Mouse (Mus musculus) hindbrain, embryonic 10.5 days (tissue): Measurements from ENCODE around the gene Arhgef6. TPM values are rescaled to one million over a fixed set of nuclear protein-coding genes. Genes with fewer than 3 reads are reported as not detected.

Experiments used
- DNase-seq: peaks from one replicate; pipeline ENCODE4 v3.0.0-alpha.2; 2017; ENCODE audit warnings: low spot score
- H3K27ac ChIP-seq: fragments of 300-500 bp; sonication (generic); 2 replicates; pipeline ENCODE4 v1.5.1; 2016; ENCODE audit warnings: mild to moderate bottlenecking, moderate library complexity
- H3K27me3 ChIP-seq: fragments of 300-500 bp; sonication (generic); 2 replicates; pipeline ENCODE4 v1.6.1; 2016; ENCODE audit warnings: mild to moderate bottlenecking; ENCODE audit not compliant: poor library complexity, insufficient read depth, severe bottlenecking
- H3K36me3 ChIP-seq: fragments of 300-500 bp; sonication (generic); 2 replicates; pipeline ENCODE4 v1.6.1; 2016; ENCODE audit warnings: mild to moderate bottlenecking, moderate library complexity
- H3K4me1 ChIP-seq: fragments of 300-500 bp; sonication (generic); replicated peaks from 2 replicates; pipeline ENCODE4 v1.6.1; 2016; ENCODE audit warnings: mild to moderate bottlenecking
- H3K4me3 ChIP-seq: fragments of 300-500 bp; sonication (generic); 2 replicates; pipeline ENCODE4 v1.5.1; 2016; ENCODE audit warnings: mild to moderate bottlenecking, moderate library complexity
- H3K9me3 ChIP-seq: fragments of 300-500 bp; sonication (generic); 2 replicates; pipeline ENCODE4 v1.6.1; 2016; ENCODE audit warnings: mild to moderate bottlenecking, moderate library complexity
- WGBS: fragments of 180-500 bp; shearing (Covaris S2); methylation state at CpG from one replicate; pipeline ENCODE4 v1.1.7; 2016; 5-methylcytosine and 5-hydroxymethylcytosine counted together
- polyA plus RNA-seq: library from polyadenylated mRNA; unstranded; fragments of >200 nt; fragmentation: Nextera tagmentation; extraction: Ambion mirVana; gene quantifications from 2 replicates; pipeline ENCODE4 v1.2.1, GENCODE M21; 2016

Arhgef6 gene
- polyA plus RNA-seq: 4.1 and 4.2 TPM in 2 replicates

GRCm38 (mm10) chrX:57338371-57339211 is at the start of gene Arhgef6:
Gene Arhgef6 (minus strand): TSS chrX:57338729.
- H3K9me3 ChIP-seq: no peaks in the 10 kb centered on the region
- no peaks in the 10 kb centered on the region for H3K27me3 ChIP-seq
- H3K4me1 ChIP-seq: no peaks in the 10 kb centered on the region
- no peak for DNase-seq
- no peak within 1 kb of the TSS for H3K27ac ChIP-seq
- no peak within 1 kb of the TSS for H3K4me3 ChIP-seq
- H3K36me3 ChIP-seq: no peaks in the 10 kb centered on the region
- WGBS: 71% methylated on average over 18 of the region's 18 CpGs

GRCm38 (mm10) chrX:57380915-57381314 is 42.4 kb upstream of the Arhgef6 start:
- Histone ChIP-seq H3K4me3 (no peak overlapping the region), H3K36me3 (peaks cover 96% of the 10 kb centered on the region), H3K27ac (no peak overlapping the region), H3K4me1 (no peaks in the 10 kb centered on the region), H3K27me3 (no peaks in the 10 kb centered on the region), H3K9me3 (no peaks in the 10 kb centered on the region)
- WGBS: 80% methylated on average over 5 of the region's 5 CpGs
- DNase-seq: no peak

GRCm38 (mm10) chrX:57378579-57378978 is 40.0 kb upstream of the Arhgef6 start:
- 79% methylated on average over 3 of the region's 3 CpGs for WGBS
- Histone ChIP-seq H3K4me1 (no peaks in the 10 kb centered on the region), H3K27me3 (no peaks in the 10 kb centered on the region), H3K36me3 (peaks cover 73% of the 10 kb centered on the region), H3K4me3 (no peak overlapping the region), H3K27ac (no peak overlapping the region), H3K9me3 (no peaks in the 10 kb centered on the region)
- no peak for DNase-seq

GRCm38 (mm10) chrX:57377096-57377495 is 38.6 kb upstream of the Arhgef6 start:
- 83% methylated on average over 3 of the region's 3 CpGs for WGBS
- Histone ChIP-seq H3K9me3 (no peaks in the 10 kb centered on the region), H3K27ac (no peak overlapping the region), H3K4me3 (no peak overlapping the region), H3K27me3 (no peaks in the 10 kb centered on the region), H3K4me1 (no peaks in the 10 kb centered on the region), H3K36me3 (peaks cover 60% of the 10 kb centered on the region)
- DNase-seq: no peak

- no peak overlapping the region for H3K4me3 ChIP-seq
- H3K27ac ChIP-seq: no peak overlapping the region
- H3K4me1 ChIP-seq: no peaks in the 10 kb centered on the region
- no peak for DNase-seq
- no peaks in the 10 kb centered on the region for H3K27me3 ChIP-seq
- no peaks in the 10 kb centered on the region for H3K9me3 ChIP-seq
- WGBS: 81% methylated on average over 2 of the region's 2 CpGs
- peaks cover 30% of the 10 kb centered on the region for H3K36me3 ChIP-seq
Observed at GRCm38 (mm10) chrX:57374029-57374428, 35.5 kb upstream of the Arhgef6 start.

- no peak overlapping the region for H3K27ac ChIP-seq
- H3K4me3 ChIP-seq: no peak overlapping the region
- H3K27me3 ChIP-seq: no peaks in the 10 kb centered on the region
- no peaks in the 10 kb centered on the region for H3K9me3 ChIP-seq
- H3K4me1 ChIP-seq: no peaks in the 10 kb centered on the region
- H3K36me3 ChIP-seq: peaks cover 25% of the 10 kb centered on the region
- DNase-seq: no peak
- 95% methylated on average over 2 of the region's 2 CpGs for WGBS
Observed at GRCm38 (mm10) chrX:57373543-57373942, 35.0 kb upstream of the Arhgef6 start.

- DNase-seq: no peak
- Histone ChIP-seq H3K27me3 (no peaks in the 10 kb centered on the region), H3K4me3 (no peak overlapping the region), H3K27ac (no peak overlapping the region), H3K36me3 (peaks cover 20% of the 10 kb centered on the region), H3K9me3 (no peaks in the 10 kb centered on the region), H3K4me1 (no peaks in the 10 kb centered on the region)
- WGBS: 82% methylated on average over 4 of the region's 4 CpGs
Observed at GRCm38 (mm10) chrX:57372965-57373364, 34.4 kb upstream of the Arhgef6 start.

- Histone ChIP-seq H3K27ac (no peak overlapping the region), H3K4me1 (no peaks in the 10 kb centered on the region), H3K4me3 (no peak overlapping the region), H3K27me3 (no peaks in the 10 kb centered on the region), H3K9me3 (no peaks in the 10 kb centered on the region), H3K36me3 (no peaks in the 10 kb centered on the region)
- DNase-seq: no peak
- 68% methylated on average over 2 of the region's 2 CpGs for WGBS
Observed at GRCm38 (mm10) chrX:57364891-57365569, 26.5 kb upstream of the Arhgef6 start.

GRCm38 (mm10) chrX:57359316-57359715 is 20.8 kb upstream of the Arhgef6 start:
- H3K27ac ChIP-seq: no peak overlapping the region
- 54% methylated on average over 1 of the region's 1 CpGs for WGBS
- H3K27me3 ChIP-seq: no peaks in the 10 kb centered on the region
- H3K9me3 ChIP-seq: no peaks in the 10 kb centered on the region
- no peaks in the 10 kb centered on the region for H3K4me1 ChIP-seq
- no peak overlapping the region for H3K4me3 ChIP-seq
- no peak for DNase-seq
- no peaks in the 10 kb centered on the region for H3K36me3 ChIP-seq

GRCm38 (mm10) chrX:57339220-57339619 is 691 bp upstream of the Arhgef6 start:
- no peaks in the 10 kb centered on the region for H3K9me3 ChIP-seq
- H3K27ac ChIP-seq: no peak overlapping the region
- H3K4me3 ChIP-seq: no peak overlapping the region
- WGBS: 80% methylated on average over 4 of the region's 4 CpGs
- H3K36me3 ChIP-seq: no peaks in the 10 kb centered on the region
- H3K27me3 ChIP-seq: no peaks in the 10 kb centered on the region
- H3K4me1 ChIP-seq: no peaks in the 10 kb centered on the region
- DNase-seq: no peak

GRCm38 (mm10) chrX:57337582-57337981 is 947 bp downstream of the Arhgef6 start:
- Histone ChIP-seq H3K36me3 (no peaks in the 10 kb centered on the region), H3K4me1 (no peaks in the 10 kb centered on the region), H3K9me3 (no peaks in the 10 kb centered on the region), H3K4me3 (no peak overlapping the region), H3K27me3 (no peaks in the 10 kb centered on the region), H3K27ac (no peak overlapping the region)
- no peak for DNase-seq

GRCm38 (mm10) chrX:57336958-57337357 is 1.6 kb downstream of the Arhgef6 start:
- Histone ChIP-seq H3K4me1 (no peaks in the 10 kb centered on the region), H3K27ac (no peak overlapping the region), H3K27me3 (no peaks in the 10 kb centered on the region), H3K9me3 (no peaks in the 10 kb centered on the region), H3K4me3 (no peak overlapping the region), H3K36me3 (no peaks in the 10 kb centered on the region)
- DNase-seq: no peak
- 85% methylated on average over 9 of the region's 9 CpGs for WGBS

- H3K9me3 ChIP-seq: no peaks in the 10 kb centered on the region
- no peak overlapping the region for H3K4me3 ChIP-seq
- H3K4me1 ChIP-seq: no peaks in the 10 kb centered on the region
- no peaks in the 10 kb centered on the region for H3K36me3 ChIP-seq
- WGBS: 90% methylated on average over 6 of the region's 6 CpGs
- no peak overlapping the region for H3K27ac ChIP-seq
- no peaks in the 10 kb centered on the region for H3K27me3 ChIP-seq
- DNase-seq: no peak
Observed at GRCm38 (mm10) chrX:57335313-57335712, 3.2 kb downstream of the Arhgef6 start.
